Mouse (Mus musculus): ENCODE measurements around the gene Cep290. TPM values are rescaled to one million over a fixed set of nuclear protein-coding genes. Genes with fewer than 3 reads are reported as not detected.

The Cep290 gene
- total RNA-seq, 2 experiments from 2014 or later = 11.0 to 12.4 TPM

- DNase-seq (ENCODE audit: low spot score in 2 of 2) = peak; percentile 84 to 95
Measured at GRCm38 (mm10) chr10:100588932-100589388, 101.6 kb downstream of the Cep290 start.

GRCm38 (mm10) chr10:100590323-100590722, 103.0 kb downstream of the Cep290 start, which contains the start of the genes 4930430F08Rik and 1700017N19Rik:
TSS of gene 4930430F08Rik (minus strand) at chr10:100590423.
TSS of gene 1700017N19Rik (plus strand) at chr10:100590484.
- DNase-seq (ENCODE audit: low spot score in 2 of 2) = no peak

- DNase-seq (ENCODE audit: low spot score in 2 of 2) = no peak
Measured at GRCm38 (mm10) chr10:100598339-100598738, 111.0 kb downstream of the Cep290 start.

GRCm38 (mm10) chr10:100603511-100603910, 116.2 kb downstream of the Cep290 start:
- no peak for DNase-seq (ENCODE audit: low spot score in 2 of 2)

- no peak for DNase-seq (ENCODE audit: low spot score in 2 of 2)
Measured at GRCm38 (mm10) chr10:100604254-100604653, 116.9 kb downstream of the Cep290 start.

DNA sequence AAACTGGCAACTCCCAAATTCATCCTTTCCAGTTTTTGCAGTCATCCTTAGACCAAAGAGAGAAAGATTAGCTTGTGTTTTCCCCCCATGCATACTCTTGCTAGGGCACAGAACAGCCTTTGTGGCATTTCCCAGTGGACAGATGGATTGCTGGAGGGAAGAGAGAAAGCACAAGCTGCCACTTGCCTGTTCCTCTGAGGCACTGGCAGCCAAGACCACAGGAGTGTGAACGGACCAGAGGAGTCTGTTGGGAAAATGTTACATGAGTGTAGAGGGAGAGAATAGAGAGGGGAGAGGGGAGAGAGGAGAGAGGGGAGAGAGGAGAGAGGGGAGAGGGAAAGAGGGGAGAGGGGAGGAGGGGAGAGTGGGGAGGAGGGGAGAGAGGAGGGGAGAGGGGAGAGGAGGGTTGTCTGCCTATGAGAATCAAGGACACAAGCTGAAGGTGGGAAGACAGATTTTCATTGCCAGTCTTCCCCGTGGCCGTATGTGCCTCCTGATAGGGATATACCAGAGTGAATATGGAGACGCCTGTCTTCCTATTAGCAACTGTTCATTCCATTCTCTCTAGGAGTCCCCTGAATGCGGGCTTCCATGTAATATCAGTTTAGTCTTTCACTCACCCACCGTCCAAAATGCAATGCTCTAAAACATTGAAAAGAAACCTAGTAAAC, 130.0 kb downstream of the Cep290 start:
- peak; percentile 17 to 82 for DNase-seq (ENCODE audit: low spot score in 2 of 2)

DNA sequence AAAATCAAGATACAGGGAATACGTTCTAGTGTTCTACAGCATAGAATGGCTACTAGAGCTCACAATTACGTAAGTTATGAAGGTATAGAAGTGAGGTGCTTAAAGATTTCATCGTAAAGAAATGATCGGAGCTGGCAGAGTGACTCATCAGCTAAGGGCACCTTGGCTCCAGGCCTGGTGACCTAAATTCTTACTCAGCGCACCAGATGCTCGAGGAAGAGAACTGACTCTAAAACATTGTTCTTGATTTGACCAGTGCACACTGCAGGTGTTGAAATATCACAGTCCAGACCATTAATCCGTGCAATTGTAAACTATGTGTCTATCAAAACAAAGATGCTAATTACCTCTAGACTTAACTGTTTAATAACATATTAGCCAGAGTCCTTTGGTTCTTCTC, 132.1 kb downstream of the Cep290 start:
- DNase-seq (ENCODE audit: low spot score in 2 of 2) = no peak

GRCm38 (mm10) chr10:100620040-100620439, 132.7 kb downstream of the Cep290 start:
- DNase-seq (ENCODE audit: low spot score in 2 of 2) = no peak

DNA sequence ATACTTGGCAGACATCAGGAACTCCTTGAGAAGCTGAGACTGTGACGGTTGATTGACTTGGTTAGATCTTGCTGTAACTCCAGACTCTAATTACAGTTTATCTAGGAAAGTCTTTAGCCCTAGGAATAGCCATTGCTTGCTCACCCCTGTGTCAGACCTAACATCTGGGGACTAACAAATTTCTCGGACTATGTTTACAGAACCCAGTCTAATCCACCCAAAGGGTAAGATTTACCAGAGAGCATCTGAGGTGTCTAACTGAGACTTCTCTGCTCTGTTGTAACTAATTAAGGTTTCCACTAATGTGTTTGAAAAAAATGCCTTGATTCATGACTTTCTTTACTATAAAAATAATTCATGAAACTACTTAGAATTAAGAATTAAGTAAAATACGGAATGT, 135.1 kb downstream of the Cep290 start:
- no peak for DNase-seq (ENCODE audit: low spot score in 2 of 2)

Other genes with a start within 250 kb of the Cep290 start
- gene Gm4301, start 151.9 kb upstream of the Cep290 start, total RNA-seq (2021) = not detected
- gene Gm4302, start 146.7 kb upstream of the Cep290 start, total RNA-seq (2021) = not detected
- not detected for gene Gm4303, start 141.6 kb upstream of the Cep290 start, total RNA-seq (2021)
- not detected for gene Gm4305, start 136.5 kb upstream of the Cep290 start, total RNA-seq (2021)
- not detected for gene Gm4307, start 126.2 kb upstream of the Cep290 start, total RNA-seq (2021)
- not detected for gene Gm4312, start 105.0 kb upstream of the Cep290 start, total RNA-seq (2021)
- gene Tmtc3, start 208 bp upstream of the Cep290 start, total RNA-seq (2021) = 10 to 100 TPM; 11.3 to 13.3 TPM
- gene 4930430F08Rik, start 102.9 kb downstream of the Cep290 start, total RNA-seq (2021) = 10 to 100 TPM; 24.5 to 26.9 TPM
- not detected for gene 1700017N19Rik, start 102.9 kb downstream of the Cep290 start, total RNA-seq (2021)

Data from layer of hippocampus, postnatal 14 days (tissue).